Mouse (Mus musculus) gastrocnemius, postnatal 14 days (tissue): ENCODE data around the gene Akr1a1. TPM values are rescaled to one million over a fixed set of nuclear protein-coding genes. Genes with fewer than 3 reads are reported as not detected.

ENCODE experiments used
- DNase-seq: peaks from one replicate; pipeline ENCODE4 v3.0.0; 2021; ENCODE audit warnings: mixed read lengths
- intact Hi-C: fragments of 180-260 bp; cut with DNase I; formaldehyde crosslinking; loops from one replicate; pipeline ENCODE4 v1.15.1; 2025; ENCODE audit warnings: low total_unique reads
- total RNA-seq, 2 experiments: library from RNA; stranded (reverse); gene quantifications; 2 replicates each; pipeline ENCODE4 v1.2.3; 2021

The Akr1a1 gene
- total RNA-seq, 2 experiments from 2014 or later: 226 to 247 TPM

- intact Hi-C loops: no loop called here
Measured at GRCm38 (mm10) chr4:116612621-116613020, 38.9 kb downstream of the Akr1a1 start.

GRCm38 (mm10) chr4:116596978-116597881 lies 54.2 kb downstream of the Akr1a1 start:
- peak; percentile 85 for DNase-seq
- intact Hi-C loops: no loop called here

More at GRCm38 (mm10) chr4:116612621-116613020, 38.9 kb downstream of the Akr1a1 start:
- DNase-seq: no peak

GRCm38 (mm10) chr4:116596379-116596778 lies 55.1 kb downstream of the Akr1a1 start, which contains the start of gene Ccdc17:
Ccdc17 (plus strand) TSS chr4:116596654.
- DNase-seq: no peak
- intact Hi-C loops: no loop called here

- no peak for DNase-seq
- intact Hi-C loops: no loop called here
Measured at GRCm38 (mm10) chr4:116595793-116596192, 55.7 kb downstream of the Akr1a1 start.

Other genes starting within 250 kb of the Akr1a1 start
- 10 to 100 TPM; 52.1 to 70.5 TPM for gene Mast2, start 187.5 kb downstream of the Akr1a1 start, total RNA-seq
- 10 to 100 TPM; 12.0 to 14.1 TPM for gene Ipp, start 144.1 kb downstream of the Akr1a1 start, total RNA-seq
- 10 to 100 TPM; 16.7 to 17.5 TPM for gene Tmem69, start 95.7 kb downstream of the Akr1a1 start, total RNA-seq
- 10 to 100 TPM; 26.3 to 30.8 TPM for gene Gpbp1l1, start 94.0 kb downstream of the Akr1a1 start, total RNA-seq
- 1 to 10 TPM; 1.5 to 1.8 TPM for gene Ccdc17, start 55.0 kb downstream of the Akr1a1 start, total RNA-seq
- gene Nasp, start 23.7 kb downstream of the Akr1a1 start, total RNA-seq: 10 to 100 TPM; 16.2 to 17.4 TPM
- gene Prdx1, start 33.9 kb upstream of the Akr1a1 start, total RNA-seq: 100 to 1,000 TPM; 211 to 229 TPM
- 10 to 100 TPM; 25.5 to 28.9 TPM for gene Mmachc, start 56.7 kb upstream of the Akr1a1 start, total RNA-seq
- 1 to 10 TPM; 3.9 to 4.0 TPM for gene Ccdc163, start 56.8 kb upstream of the Akr1a1 start, total RNA-seq
- 1 to 10 TPM; 1.8 to 2.5 TPM for gene Tesk2, start 69.3 kb upstream of the Akr1a1 start, total RNA-seq
- 1 to 10 TPM; 5.6 to 5.7 TPM for gene Toe1, start 156.0 kb upstream of the Akr1a1 start, total RNA-seq
- gene Mutyh, start 156.0 kb upstream of the Akr1a1 start, total RNA-seq: 1 to 10 TPM in 1 of 2 experiments, under 1 TPM in 1; 1.00 to 1.6 TPM
- 1 to 10 TPM; 2.7 to 2.9 TPM for gene Hpdl, start 170.0 kb upstream of the Akr1a1 start, total RNA-seq
- under 1 TPM; 0.11 to 0.23 TPM for gene Zswim5, start 225.7 kb upstream of the Akr1a1 start, total RNA-seq